Mouse (Mus musculus) heart, postnatal 0 days (tissue): ENCODE measurements at regions not wholly inside any gene's neighbourhood (a gene's known extent, or its start where the extent isn't known, plus 50 kb on each side); places are given as distances from the start of the nearest gene placed in this dataset.

Source experiments
- ATAC-seq: fragments of 200-750 bp; cut with Nextera tagmentation; 2 replicates; pipeline ENCODE4 v1.8.0; 2017; ENCODE audit warnings: low read depth, moderate number of reproducible peaks, moderate library complexity; ENCODE audit not compliant: insufficient read depth
- DNase-seq: peaks from one replicate; pipeline ENCODE4 v3.0.0-alpha.2; 2016; ENCODE audit warnings: low spot score
- H3K27ac ChIP-seq: fragments of 300-500 bp; sonication (generic); 2 replicates; pipeline ENCODE4 v1.5.1; 2014; ENCODE audit warnings: low read depth, mild to moderate bottlenecking
- H3K27me3 ChIP-seq: fragments of 300-500 bp; sonication (generic); 2 replicates; pipeline ENCODE4 v1.6.1; 2014; ENCODE audit warnings: low read length, mixed read lengths; ENCODE audit not compliant: control insufficient read depth, insufficient read depth
- H3K36me3 ChIP-seq: fragments of 300-500 bp; sonication (generic); replicated peaks from 2 replicates; pipeline ENCODE4 v1.6.1; 2014; ENCODE audit warnings: low read length, mixed read lengths; ENCODE audit not compliant: control insufficient read depth, insufficient read depth
- H3K4me1 ChIP-seq: fragments of 300-500 bp; sonication (generic); 2 replicates; pipeline ENCODE4 v1.6.1; 2014; ENCODE audit warnings: antibody characterized with exemption; ENCODE audit not compliant: control insufficient read depth, insufficient read depth
- H3K4me2 ChIP-seq: fragments of 300-500 bp; sonication (generic); 2 replicates; pipeline ENCODE4 v1.6.1; 2014; ENCODE audit warnings: low read depth, mild to moderate bottlenecking, low read length, moderate library complexity
- H3K4me3 ChIP-seq: fragments of 300-500 bp; sonication (generic); 2 replicates; pipeline ENCODE4 v1.5.1; 2014; ENCODE audit warnings: low read depth, low read length
- H3K9ac ChIP-seq: fragments of 300-500 bp; sonication (generic); replicated peaks from 2 replicates; pipeline ENCODE4 v1.6.1; 2014; ENCODE audit warnings: low read depth, low read length, mixed read lengths
- H3K9me3 ChIP-seq: fragments of 300-500 bp; sonication (generic); replicated peaks from 2 replicates; pipeline ENCODE4 v1.6.1; 2016; ENCODE audit warnings: low read length; ENCODE audit not compliant: control insufficient read depth
- CTCF ChIP-seq: IDR thresholded peaks from 2 replicates; pipeline ENCODE4 v1.5.1; 2016; ENCODE audit warnings: antibody characterized with exemption, control low read depth, low read depth
- EP300 ChIP-seq: IDR thresholded peaks from 2 replicates; pipeline ENCODE4 v1.6.1; 2016; ENCODE audit warnings: antibody characterized with exemption, low read depth
- WGBS: fragments of 180-500 bp; shearing (Covaris S2); extraction: QIAGEN DNeasy Blood & Tissue Kit; methylation state at CpG from one replicate; pipeline ENCODE4 v1.1.7; 2014; 5-methylcytosine and 5-hydroxymethylcytosine counted together

DNA sequence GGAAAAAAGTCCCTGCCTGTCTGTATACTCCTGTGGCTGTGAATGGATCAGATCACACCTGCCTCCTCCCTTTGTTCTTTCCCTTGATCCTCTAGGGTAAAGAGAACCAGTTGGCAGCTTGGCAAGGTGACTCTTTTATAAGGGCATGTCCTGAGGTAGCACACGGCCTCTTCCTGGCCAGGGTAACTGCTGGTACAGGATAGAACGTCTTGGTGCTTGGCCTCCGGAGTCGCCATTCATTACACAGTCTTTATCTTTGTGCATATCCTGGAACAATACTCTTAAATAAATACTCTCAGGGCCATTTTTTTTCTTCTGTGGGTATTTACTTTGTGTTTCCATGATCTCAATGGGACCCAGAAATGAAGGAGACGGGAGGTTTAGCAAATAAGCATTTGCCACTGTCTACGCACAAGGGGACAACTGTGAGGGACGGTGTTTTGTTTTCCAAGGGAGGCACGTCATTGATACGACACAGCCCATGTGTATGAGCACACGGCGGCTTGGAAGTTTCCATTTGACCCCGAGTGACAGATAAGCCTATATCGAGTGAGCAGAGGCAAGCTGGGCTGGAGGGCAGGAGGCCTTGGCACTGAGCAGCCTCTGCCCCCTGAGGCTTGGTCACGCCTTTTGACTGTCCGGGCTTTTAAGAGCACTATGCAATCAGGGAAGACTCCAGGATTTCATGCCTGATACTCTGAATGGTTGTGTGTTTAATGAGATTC is 151.1 kb downstream of the Irs2 start:
- no peak overlapping the region for H3K4me3 ChIP-seq
- no peak for DNase-seq
- no peaks in the 10 kb centered on the region for H3K27me3 ChIP-seq
- H3K9ac ChIP-seq, result no peak overlapping the region
- no peaks in the 10 kb centered on the region for H3K9me3 ChIP-seq
- WGBS, result 42% methylated on average over 15 of the region's 15 CpGs
- TF ChIP-seq EP300, result no peak
- TF ChIP-seq CTCF, result no peak
- no peak overlapping the region for H3K27ac ChIP-seq
- no peaks in the 10 kb centered on the region for H3K36me3 ChIP-seq
- H3K4me2 ChIP-seq, result no peak overlapping the region
- ATAC-seq, result no peak
- H3K4me1 ChIP-seq, result no peaks in the 10 kb centered on the region; the same call in 1 of the 2 replicates

GRCm38 (mm10) chr8:10855696-10856095 is 152.6 kb downstream of the Irs2 start:
- DNase-seq (no peak), ATAC-seq (no peak)
- H3K4me1 ChIP-seq, result no peaks in the 10 kb centered on the region; the same call in 1 of the 2 replicates
- H3K27me3 ChIP-seq, result no peaks in the 10 kb centered on the region
- WGBS, result 77% methylated on average over 3 of the region's 3 CpGs
- H3K9ac ChIP-seq, result no peak overlapping the region
- no peak for TF ChIP-seq EP300
- TF ChIP-seq CTCF, result no peak
- no peak overlapping the region for H3K27ac ChIP-seq
- no peaks in the 10 kb centered on the region for H3K36me3 ChIP-seq
- H3K4me3 ChIP-seq, result no peak overlapping the region
- H3K4me2 ChIP-seq, result no peak overlapping the region
- H3K9me3 ChIP-seq, result no peaks in the 10 kb centered on the region

DNA sequence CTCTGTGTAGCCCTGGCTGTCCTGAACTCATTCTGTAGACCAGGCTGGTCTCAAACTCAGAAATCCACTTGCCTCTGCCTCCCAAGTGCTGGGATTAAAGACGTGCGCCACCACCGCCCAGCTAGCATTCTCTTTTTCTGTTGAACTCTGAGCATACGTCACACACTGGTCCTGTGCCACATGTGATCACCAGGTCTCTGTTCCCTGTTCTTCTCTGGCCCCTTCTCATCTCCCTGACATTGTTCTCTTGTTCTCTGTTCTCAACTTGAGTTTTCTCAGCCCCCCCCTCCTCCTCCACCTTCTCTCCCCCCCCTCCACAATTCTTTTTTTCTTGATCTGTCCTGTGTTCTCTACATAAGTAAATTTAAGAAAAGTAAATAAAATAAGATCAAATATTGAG is 153.1 kb downstream of the Irs2 start:
- no peaks in the 10 kb centered on the region for H3K27me3 ChIP-seq
- no peak overlapping the region for H3K27ac ChIP-seq
- no peak overlapping the region for H3K4me3 ChIP-seq
- no peaks in the 10 kb centered on the region for H3K9me3 ChIP-seq
- no peak for TF ChIP-seq EP300
- TF ChIP-seq CTCF, result no peak
- H3K36me3 ChIP-seq, result no peaks in the 10 kb centered on the region
- no peak overlapping the region for H3K4me2 ChIP-seq
- no peaks in the 10 kb centered on the region; the same call in 1 of the 2 replicates for H3K4me1 ChIP-seq
- DNase-seq (no peak), ATAC-seq (no peak)
- 82% methylated on average over 4 of the region's 4 CpGs for WGBS
- H3K9ac ChIP-seq, result no peak overlapping the region

DNA sequence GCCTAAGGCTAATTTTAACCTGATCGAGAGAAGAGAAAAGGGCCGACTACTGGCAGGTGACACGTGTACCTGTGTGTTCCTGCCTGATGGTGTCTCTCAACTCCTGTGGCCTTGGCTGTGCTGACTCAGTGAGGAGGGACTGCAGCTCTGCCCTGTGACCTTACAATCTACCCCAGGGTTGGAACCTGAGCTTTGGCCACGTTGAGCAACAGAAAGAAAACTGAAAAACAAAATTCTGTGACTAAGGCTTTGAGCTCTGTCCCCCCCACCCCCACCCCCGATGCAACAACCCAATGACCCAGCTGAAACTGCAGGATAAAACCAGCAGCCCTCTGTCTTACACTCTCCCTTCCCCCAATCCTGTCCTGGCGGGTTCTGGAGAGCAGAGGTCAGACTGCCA is 153.7 kb downstream of the Irs2 start:
- H3K9ac ChIP-seq, result no peak overlapping the region
- H3K9me3 ChIP-seq, result no peaks in the 10 kb centered on the region
- H3K4me2 ChIP-seq, result no peak overlapping the region
- 49% methylated on average over 6 of the region's 6 CpGs for WGBS
- ATAC-seq (no peak), DNase-seq (no peak)
- H3K27ac ChIP-seq, result no peak overlapping the region
- no peaks in the 10 kb centered on the region for H3K36me3 ChIP-seq
- H3K4me3 ChIP-seq, result no peak overlapping the region
- TF ChIP-seq EP300 (no peak), CTCF (no peak)
- H3K4me1 ChIP-seq, result no peaks in the 10 kb centered on the region; the same call in 1 of the 2 replicates
- H3K27me3 ChIP-seq, result no peaks in the 10 kb centered on the region

- WGBS, result 61% methylated on average over 5 of the region's 5 CpGs
- no peak for ATAC-seq
- H3K27ac ChIP-seq, result no peak overlapping the region
Observed at GRCm38 (mm10) chr8:10853901-10854300, 154.4 kb downstream of the Irs2 start.

GRCm38 (mm10) chr8:10849916-10850315 is 158.3 kb downstream of the Irs2 start:
- TF ChIP-seq EP300, result no peak
- no peak for TF ChIP-seq CTCF
- Histone ChIP-seq H3K27me3 (0 out of 2 replicates have a peak, but pooled peaks cover 3% of the 10 kb centered on the region), H3K4me1 (no peaks in the 10 kb centered on the region), H3K9ac (no peak overlapping the region), H3K9me3 (no peaks in the 10 kb centered on the region), H3K4me2 (no peak overlapping the region), H3K4me3 (no peak overlapping the region), H3K27ac (no peak overlapping the region), H3K36me3 (no peaks in the 10 kb centered on the region)
- DNase-seq, result no peak
- ATAC-seq, result no peak
- WGBS, result 82% methylated on average over 7 of the region's 7 CpGs

More at GRCm38 (mm10) chr8:10853901-10854300, 154.4 kb downstream of the Irs2 start:
- Histone ChIP-seq H3K27me3 (no peaks in the 10 kb centered on the region), H3K4me1 (no peaks in the 10 kb centered on the region; the same call in 1 of the 2 replicates), H3K9ac (no peak overlapping the region), H3K36me3 (no peaks in the 10 kb centered on the region), H3K4me3 (no peak overlapping the region), H3K9me3 (no peaks in the 10 kb centered on the region), H3K4me2 (no peak overlapping the region)
- no peak for DNase-seq
- TF ChIP-seq EP300 (no peak), CTCF (no peak)
